Mouse (Mus musculus) naive thymus-derived CD4-positive, alpha-beta T cell, adult 2 months (primary cell): Measurements from ENCODE around the gene 2310046K23Rik.
"Not testable (repeated sequence)": the region's sequence is repeated elsewhere in the genome, so short reads cannot be mapped to it uniquely, and the experiment has no call there.

Source experiments
- DNase-seq: peaks from one replicate; pipeline ENCODE4 v3.0.0-alpha.2; 2011; ENCODE audit warnings: low read depth

2310046K23Rik gene

DNA sequence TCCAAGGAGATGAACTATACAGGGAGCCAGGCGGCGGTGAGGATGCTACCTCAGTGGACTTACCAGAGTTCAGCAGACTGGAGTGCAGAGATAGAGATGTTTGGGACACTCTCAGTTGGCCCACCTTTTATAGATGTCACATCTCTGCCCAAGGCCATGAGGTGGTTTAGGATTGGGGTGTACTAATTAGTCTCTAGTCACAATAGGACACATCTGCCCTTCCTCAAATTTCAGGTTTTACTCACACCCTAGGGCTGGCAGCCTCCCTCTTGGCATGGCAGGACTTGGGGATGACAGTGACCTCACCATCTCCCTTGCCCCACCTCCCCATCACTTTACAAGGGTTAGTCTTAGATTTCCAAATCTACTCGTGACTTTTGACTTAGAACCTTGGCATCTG, at the start of gene 2310046K23Rik:
Gene 2310046K23Rik, minus strand, starts transcription at position 101 of the 400 bp plus-strand sequence.
- no peak for DNase-seq

DNA sequence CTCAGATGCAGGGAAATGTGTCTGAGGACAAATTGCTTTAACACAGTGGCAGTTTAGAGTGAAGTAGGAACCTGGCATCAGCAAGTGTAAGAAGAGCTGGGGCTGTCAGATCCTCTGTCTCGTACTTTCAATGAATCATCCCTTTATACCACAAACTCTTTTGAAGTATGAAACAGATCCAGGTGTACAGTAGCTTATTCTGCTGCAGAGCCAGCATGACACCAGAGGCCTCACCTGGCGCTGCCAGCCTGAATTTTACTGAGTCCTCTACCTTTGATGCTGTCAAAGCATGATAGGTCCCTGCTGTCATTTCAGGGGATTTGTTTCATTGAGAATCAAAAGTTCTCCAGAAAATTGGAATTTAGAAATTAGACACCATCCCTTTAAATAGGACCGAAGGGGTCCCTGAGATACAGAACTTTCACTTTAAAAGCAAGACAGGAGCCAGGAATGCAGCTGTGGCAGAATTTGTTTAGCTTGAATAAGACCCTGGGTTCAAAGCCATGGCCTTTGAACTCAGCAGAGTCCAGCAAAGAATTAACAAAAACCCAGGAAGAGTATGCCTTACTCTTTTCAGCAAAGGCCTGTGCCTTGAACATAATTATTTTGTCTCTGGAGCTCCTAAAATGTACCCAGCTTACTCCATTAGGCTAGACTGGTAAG, 49.0 kb upstream of the 2310046K23Rik start:
- DNase-seq, result no peak

DNA sequence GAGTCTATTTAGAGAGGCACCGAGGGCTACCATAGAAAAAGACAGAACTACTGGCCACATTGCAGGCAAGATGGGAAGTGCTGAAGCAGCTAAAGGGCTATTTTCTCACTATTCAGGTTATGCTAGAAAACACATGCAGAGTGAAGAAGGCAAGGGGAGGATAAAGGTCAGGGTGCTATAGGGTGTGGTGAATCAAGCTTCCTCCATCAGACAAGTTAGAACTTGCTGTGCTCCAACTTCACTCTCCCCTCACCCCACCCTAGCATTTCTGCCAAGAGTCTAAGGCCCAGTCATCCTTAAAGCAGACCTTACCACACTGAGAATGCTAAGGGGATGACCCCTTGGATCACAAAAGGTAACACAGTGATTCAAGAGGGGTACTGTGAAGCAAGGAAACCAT, 45.2 kb upstream of the 2310046K23Rik start:
- DNase-seq, result no peak

DNA sequence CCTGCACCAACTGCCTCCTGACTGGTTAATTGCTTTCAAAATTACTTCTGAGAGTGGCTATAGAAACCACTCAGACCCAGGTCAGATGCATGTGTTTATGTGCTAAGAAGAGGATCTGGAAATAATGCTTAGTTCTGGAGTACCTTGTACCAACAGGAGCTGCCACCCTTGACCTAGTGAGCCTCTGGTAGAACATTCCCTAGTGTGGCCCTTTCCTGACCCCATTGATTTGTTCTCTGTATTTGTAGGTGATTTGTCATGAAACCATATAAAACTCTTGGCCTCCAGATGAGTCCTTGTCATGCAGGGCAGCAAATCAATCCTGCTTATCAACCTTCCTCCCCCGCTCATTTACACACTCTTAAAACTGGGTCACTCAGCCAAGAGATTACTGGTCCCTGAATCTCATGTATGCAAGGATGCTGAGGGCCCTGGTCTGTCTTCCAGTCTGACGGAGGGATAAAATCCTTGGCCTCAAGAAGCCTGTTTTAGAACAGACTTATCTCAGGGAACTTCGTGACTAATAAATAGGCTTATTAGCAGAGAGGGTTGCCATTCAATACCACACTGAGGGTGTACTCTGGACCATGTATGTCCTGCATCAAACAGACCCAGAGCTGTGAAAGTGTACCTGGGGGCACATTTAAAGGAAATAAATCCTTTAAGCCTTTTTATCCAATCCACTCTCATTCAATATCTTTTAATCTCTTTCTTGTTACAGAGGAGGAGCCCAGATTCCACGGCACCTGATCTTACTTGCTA, 44.5 kb upstream of the 2310046K23Rik start:
- no peak for DNase-seq

DNA sequence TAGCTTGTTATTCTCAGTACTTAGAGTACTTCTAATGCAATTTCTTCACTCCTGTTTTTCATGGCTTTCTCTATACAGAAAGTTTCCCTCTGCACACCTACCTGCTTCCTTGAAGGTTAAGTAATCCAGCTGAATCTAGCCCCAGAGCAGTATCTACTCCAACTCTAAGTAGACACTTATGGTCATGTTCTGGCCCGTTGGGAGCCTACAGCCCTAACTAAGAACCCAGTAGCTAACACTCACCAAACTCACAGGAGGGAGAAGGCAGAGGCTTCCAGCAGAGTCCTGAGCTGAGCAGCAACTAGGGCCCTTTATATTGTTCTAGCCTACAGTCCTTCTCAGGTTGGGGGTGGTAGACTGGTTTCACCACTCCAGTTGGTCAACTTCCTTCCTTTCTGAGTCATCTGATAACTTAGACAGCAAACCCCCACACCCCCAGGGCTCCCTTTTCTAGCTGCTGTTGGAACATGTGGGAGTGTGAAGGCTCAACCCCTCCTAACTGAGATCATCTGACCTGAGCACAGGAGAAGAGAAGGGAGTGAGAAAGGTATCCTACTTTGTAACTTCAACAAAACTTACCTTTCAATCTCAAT, 39.2 kb upstream of the 2310046K23Rik start, which contains the start of gene Ivl:
Gene Ivl, minus strand, starts transcription at position 287 of the 593 bp plus-strand sequence.
- no peak for DNase-seq

DNA sequence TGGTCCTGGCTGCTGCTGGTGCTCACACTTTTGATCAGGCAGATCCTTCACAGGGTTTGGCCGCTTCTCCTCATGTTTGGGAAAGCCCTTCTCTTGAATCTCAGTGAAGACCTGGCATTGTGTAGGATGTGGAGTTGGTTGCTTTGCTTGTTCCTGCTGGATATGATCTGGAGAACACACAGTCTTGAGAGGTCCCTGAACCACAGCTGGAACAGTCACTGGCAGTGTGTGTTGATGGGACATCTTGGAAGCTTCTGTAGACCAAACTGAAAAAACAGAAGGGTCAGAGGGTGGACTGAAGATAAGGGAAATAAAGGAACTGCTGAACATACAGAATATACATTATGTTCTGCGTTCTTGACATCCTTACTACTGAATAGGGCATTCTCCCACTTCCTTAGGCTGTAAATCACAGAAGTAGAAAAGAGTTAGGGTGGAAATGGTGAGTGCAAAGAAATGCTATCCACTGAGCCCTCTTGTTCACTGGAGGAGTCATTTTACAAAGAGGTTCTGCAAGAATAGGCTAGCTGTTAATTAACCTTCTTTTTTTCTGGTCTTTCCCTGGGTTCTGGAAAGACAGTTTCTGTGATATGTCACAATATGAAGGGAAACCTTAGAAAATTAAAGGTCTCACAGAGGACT, 38.3 kb upstream of the 2310046K23Rik start:
- no peak for DNase-seq

DNA sequence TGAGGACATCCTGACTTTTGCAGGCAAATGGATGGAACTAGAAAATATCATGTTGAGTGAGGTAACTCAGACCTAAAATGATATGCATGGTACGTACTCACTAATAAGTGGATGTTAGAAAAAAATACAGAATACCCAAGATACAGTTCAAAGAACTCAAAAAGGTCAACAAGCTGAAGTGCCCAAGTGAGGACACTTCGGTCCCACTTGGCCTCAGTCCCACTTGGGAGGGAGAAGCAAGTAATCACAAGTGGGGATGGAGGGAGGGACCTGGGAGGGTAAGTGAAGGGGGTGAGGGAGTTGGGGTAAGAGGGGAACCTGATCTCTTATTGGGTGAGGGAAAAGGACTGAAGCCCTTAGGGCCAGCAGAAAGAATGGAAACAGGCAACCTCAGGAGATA, 34.4 kb upstream of the 2310046K23Rik start:
- no peak for DNase-seq

DNA sequence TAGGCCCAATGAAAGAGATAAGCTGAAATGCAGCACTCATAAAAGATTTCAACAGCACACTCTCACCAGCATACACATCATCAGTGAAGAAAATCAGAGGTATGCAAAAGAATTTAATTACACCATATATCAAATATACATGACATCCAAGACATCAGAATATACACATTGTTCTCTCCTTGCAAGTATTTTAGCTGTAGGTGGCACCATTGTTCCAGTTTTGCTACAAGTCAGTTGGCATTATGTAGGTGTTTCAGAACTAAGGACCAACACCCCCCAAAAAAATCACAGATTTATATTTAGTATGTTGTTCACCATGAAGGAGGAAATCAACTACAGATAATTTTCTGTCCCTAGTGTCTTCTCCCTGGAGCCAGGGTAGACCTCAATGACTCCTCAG, 31.1 kb upstream of the 2310046K23Rik start:
- no peak for DNase-seq

DNA sequence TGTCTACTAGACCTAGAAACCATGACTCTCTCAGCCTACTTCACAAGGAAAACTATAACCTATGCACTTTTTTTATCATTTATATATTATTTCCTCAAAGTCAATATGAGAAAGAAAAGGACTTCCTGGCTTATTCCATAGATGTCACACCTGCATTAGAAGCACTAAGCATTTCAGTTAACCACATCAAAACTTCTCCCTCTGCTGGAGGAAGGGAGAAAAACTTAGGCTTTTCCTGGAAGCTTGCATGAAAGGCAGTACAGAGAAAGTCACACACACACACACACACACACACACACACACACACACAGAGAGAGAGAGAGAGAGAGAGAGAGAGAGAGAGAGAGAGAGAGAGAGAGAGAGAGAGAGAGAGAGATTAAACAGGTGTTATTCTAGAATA, 22.0 kb downstream of the 2310046K23Rik start:
- DNase-seq, result no peak

DNA sequence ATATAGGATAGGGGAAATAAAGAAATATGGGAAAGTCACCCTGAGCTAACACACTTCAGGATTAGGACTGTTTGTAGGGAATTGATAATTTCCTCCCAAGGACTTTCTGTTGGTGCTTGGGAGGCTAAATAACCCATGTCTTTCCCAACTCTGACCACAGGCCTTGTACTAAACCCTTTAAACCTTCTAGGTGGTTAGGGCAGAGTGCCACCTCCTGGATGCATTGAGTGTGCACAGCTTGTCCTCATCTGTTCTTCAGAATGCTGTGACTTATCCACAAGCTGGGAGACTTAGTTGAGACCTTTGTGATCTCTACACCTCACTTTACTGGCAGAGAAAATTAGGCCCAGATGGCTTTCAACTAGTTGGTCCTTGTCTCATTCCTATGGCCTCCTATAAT, 23.5 kb downstream of the 2310046K23Rik start:
- no peak for DNase-seq

DNA sequence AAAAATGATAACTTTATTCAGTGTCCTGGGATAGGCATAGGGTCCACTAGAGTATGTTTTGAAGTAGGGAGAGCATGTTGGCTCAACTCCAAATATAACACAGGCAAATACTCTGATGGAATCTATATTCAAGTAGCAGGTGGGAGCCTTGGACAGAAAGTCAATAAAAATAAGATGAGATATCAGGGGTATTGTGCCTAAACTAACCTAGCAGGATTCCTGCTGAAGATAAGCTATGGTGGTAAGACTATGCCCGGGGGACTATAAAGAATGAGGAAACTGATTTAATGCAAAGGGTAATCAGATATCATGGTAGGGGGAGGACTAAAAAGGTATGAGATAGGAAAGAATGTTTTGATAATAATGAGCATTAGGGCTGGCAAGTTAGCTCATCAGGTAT, 26.1 kb downstream of the 2310046K23Rik start:
- DNase-seq, result no peak

DNA sequence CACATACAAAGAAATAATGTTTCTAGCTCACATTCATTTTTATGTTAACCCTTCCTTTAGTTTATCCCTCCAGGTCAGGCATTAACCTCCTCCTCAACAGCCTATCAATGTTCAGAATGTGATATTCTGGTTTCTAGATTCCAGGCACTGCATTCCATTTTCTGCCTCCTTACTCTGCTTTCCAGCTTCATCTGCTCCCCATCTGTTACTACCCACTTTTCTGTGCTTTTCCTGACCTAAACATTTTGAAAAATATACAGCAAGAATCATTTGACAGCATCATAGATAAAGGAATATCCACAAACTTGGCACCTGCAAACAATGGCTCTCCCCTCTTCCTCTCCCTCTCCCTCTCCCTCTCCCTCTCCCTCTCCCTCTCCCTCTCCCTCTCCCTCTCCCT, 30.8 kb downstream of the 2310046K23Rik start:
- no peak for DNase-seq

DNA sequence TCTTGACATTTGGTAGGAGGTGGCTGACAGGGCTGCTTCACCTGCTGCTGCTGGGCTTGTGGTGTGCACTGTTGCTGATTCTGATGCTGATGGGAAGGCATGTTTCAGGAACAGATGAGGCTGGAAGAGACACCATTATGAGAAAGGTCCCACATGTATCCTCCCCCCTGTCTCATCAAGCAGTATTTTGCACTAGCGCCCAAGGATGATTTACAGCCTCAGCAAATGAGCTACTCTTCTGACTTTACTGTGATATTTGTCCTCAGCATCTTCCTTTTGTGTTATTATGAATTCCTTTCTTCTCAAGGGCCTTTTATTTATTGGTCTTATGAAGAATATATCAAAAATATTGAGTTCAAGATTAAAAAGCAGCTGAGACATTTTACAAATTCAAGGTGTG, 33.9 kb downstream of the 2310046K23Rik start, which contains the start of gene Sprr4:
Gene Sprr4, minus strand, starts transcription at position 101 of the 400 bp plus-strand sequence.
- no peak for DNase-seq

DNA sequence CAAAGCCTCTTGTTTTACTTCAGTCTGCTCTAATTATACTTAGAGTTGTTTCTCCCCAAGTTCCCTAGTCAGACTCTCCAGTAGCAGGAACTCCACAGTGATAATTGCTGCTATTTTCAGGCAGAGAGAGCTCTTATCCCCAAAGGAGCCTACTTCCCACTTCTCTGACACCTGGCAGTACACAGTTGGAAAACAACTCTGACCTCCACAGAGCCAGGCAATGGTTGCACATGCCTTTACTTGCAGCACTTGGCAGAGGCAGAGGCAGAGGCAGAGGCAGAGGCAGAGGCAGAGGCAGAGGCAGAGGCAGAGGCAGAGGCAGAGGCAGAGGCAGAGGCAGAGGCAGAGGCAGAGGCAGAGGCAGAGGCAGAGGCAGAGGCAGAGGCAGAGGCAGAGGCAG, 44.0 kb downstream of the 2310046K23Rik start:
- DNase-seq, result not testable (repeated sequence)

DNA sequence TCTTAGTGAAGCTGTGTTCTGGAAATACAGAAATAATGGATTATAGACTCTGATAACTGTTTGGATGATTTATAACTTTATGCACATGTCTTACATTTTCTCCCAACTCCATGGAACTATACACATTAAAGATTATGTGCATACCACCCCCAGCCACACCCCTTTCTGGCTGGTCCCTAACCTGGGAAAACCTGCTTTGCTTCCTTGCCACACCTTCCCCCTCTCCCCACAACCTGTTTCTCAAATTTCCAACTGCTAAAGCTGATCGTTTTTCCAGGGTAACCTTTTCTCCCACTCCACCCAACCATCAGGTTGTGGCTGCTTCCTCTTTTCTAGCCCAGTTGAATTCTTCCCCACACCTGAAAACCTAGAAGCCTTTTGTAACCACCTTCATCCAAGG, 48.0 kb downstream of the 2310046K23Rik start:
- no peak for DNase-seq

DNA sequence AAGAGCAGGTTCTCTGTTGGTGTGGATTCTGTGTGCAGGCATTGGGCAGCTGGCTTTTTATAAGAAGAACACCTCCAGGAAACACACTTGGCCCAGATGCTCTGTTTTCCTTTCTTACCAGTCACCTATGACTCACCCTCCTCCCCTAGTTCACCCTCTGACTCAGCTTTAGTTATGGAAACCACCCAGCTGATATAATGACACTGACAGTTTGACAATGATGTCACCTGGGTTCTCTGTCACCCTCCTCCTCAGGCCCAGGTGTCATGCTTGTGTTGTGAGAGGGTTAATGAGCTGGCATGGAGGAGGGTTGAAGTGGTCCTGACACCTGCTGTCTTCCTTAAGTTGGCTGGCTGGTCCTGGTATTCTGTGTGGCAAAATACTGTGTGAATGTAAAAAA, 48.4 kb downstream of the 2310046K23Rik start, which contains the start of gene Sprr1a:
Gene Sprr1a, minus strand, starts transcription at position 33 of the 400 bp plus-strand sequence.
- DNase-seq, result no peak
